Mouse (Mus musculus): ENCODE measurements around the gene Olfr1256.

The Olfr1256 gene

GRCm38 (mm10) chr2:89841455-89841854, at the start of gene Olfr1256:
Gene Olfr1256 (minus strand): TSS chr2:89841555.
- DNase-seq, result no peak

DNA sequence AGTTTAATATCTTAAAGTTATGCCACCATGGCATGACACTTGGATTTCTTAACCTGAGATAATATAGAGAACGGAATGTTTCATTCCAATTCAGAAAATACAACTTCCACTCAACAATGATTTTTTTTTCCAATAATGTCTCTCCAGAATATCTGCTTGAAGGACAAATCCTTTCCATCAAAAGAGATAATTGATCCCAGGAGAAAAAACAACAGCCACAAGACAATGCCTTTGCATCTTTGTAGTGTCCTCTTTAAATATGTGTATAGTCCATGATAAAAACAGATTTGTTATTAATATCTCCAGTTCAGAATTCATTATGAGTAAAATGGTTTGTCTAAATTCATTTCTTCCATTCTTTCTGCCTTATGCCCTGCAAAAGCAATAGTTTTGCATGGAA, 36.8 kb upstream of the Olfr1256 start, which contains the start of gene Olfr1257:
Gene Olfr1257, plus strand, starts transcription at position 301 of the 400 bp plus-strand sequence.
- no peak for DNase-seq

DNA sequence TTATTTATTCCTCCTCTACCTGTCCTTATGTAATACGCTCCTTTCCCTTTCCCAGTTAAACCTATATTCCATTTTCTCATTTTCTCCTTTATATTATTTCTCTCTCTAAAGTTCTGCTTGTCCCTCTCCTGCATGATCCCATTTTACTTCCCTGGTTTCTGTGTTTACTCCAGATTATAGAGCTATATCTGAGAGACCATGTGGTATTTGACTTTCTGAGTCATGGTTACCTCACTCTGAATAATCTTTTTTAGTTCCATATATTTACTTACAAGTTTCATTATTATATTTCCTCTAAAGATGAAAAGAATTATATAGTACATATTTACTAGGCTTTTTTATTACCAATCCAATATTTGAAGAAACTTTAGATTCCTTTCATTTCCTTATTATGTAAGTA, 7.9 kb upstream of the Olfr1256 start:
- DNase-seq, result no peak

DNA sequence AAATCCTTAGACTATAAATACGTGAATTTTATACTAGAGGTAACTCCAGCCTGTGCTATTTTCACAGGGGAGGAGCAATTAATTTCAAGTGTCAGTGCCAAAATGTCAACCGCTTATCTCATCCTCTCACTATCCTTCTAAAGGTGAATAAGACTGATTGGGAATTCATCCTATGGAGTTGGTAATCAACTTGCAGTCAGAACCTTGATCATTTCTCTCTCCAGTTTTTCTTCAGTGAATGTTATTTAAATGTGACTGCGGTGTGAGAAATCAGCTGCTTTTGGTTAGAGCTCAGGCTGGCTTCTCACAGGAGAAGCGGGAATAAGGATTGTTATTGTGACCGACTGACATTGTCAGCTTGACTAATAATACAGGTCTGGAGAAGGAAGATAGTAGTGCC, 6.8 kb upstream of the Olfr1256 start, which contains the start of gene Olfr48:
Gene Olfr48, minus strand, starts transcription at position 101 of the 400 bp plus-strand sequence.
- DNase-seq, result no peak

DNA sequence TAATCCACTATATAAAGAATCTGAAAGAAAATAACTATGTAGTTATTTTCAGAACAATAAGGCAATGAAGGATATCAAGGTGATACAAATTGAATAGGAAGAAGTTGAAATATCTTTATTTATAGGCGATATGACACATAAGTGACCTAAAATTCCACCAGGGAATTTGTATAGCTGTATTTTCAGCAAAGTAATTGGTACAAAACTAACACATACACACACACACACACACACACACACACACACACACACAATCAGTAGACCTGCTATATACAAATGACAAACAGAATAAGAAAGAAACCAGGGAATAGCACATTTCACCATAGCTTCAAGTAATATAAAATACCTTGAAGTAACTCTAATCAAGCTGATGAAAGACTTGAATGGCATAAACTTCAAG, 21.1 kb downstream of the Olfr1256 start:
- DNase-seq, result no peak

DNA sequence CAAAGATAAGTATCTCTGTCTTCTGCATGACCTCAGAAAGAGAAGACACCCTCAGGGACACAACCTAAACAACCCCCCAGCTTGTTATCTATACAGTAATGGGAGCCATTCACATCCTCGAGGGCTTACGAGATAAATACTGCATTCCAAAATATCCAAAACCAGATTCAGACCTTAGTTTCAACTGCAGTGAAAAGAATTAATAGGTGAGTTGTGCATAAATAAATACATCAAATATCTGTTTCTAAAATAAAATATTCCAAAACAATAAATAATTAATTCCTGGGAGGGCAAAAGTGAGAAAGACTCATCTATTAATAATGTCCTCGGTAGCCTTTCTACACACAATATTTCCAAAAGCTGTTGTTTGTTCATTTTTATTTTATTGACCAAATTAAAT, 29.6 kb downstream of the Olfr1256 start, which contains the start of gene Olfr1255:
Gene Olfr1255, plus strand, starts transcription at position 301 of the 400 bp plus-strand sequence.
- no peak for DNase-seq

- no peak for DNase-seq
Measured at GRCm38 (mm10) chr2:89810751-89811150, 30.6 kb downstream of the Olfr1256 start.

DNA sequence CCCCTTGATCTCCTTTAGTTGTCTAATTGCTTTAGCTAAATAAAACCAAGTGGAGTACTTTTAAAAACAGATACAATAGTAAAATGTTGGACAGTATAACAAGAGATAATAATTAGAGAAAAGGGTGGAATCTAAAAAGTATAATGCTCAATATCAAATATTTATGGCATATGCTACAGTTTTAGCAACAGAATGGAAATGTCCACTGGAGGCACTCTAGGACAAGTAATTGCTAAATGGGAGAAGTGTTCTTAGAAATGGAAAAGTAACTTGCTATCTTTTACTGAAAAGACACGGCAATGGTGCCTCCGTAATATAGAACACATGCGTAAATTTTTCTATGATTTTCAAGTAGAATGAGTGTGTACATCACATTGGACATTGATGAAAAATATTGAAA, 41.8 kb downstream of the Olfr1256 start:
- no peak for DNase-seq

GRCm38 (mm10) chr2:89793519-89793918, 47.8 kb downstream of the Olfr1256 start, which contains the start of gene Olfr1254:
Gene Olfr1254 (minus strand): TSS chr2:89793619.
- DNase-seq, result no peak

Measured in layer of hippocampus, adult 9-11 months (tissue).